Mouse (Mus musculus) CH12.LX (cell line): ENCODE measurements at regions not wholly inside any gene's neighbourhood (a gene's known extent, or its start where the extent isn't known, plus 50 kb on each side); places are given as distances from the start of the nearest gene placed in this dataset.
A peak's percentile ranks its signal among the peaks of the same experiment; 100 is the strongest.

Experiments
- DNase-seq: peaks from one replicate; pipeline ENCODE4 v3.0.0-alpha.2; 2013; ENCODE audit errors: extremely low read depth
- H3K27ac ChIP-seq: 2 replicates; pipeline ENCODE4 v1.5.1; 2012; ENCODE audit warnings: low read depth, mild to moderate bottlenecking, control low read depth, moderate library complexity; ENCODE audit not compliant: insufficient read depth
- H3K27me3 ChIP-seq: replicated peaks from 2 replicates; pipeline ENCODE3; 2012; ENCODE audit warnings: inconsistent platforms
- H3K36me3 ChIP-seq, 2 experiments: replicated peaks in 1 of 2; 2 replicates each; pipeline versions ENCODE3 to v1.6.1; 2012; ENCODE audit warnings: inconsistent platforms in 1 of 2, low read length in 1 of 2, mild to moderate bottlenecking in 1 of 2, mixed read lengths in 1 of 2, moderate library complexity in 1 of 2; ENCODE audit not compliant: control insufficient read depth in 1 of 2, insufficient read depth in 1 of 2
- H3K4me1 ChIP-seq, 2 experiments: 2 replicates each; pipeline ENCODE4 v1.6.1; 2012; ENCODE audit warnings: inconsistent platforms in 1 of 2, moderate library complexity in 1 of 2; ENCODE audit not compliant: insufficient read depth in 2 of 2, control insufficient read depth in 1 of 2
- H3K4me2 ChIP-seq: 2 replicates; pipeline ENCODE4 v1.6.1; 2012; ENCODE audit warnings: low read depth, mild to moderate bottlenecking, control low read depth; ENCODE audit not compliant: poor library complexity, insufficient read depth, severe bottlenecking
- H3K4me3 ChIP-seq, 3 experiments: fragments of 150-350 bp in 1 of 3; sonication (generic) in 1 of 3; replicated peaks in 1 of 3; 2 replicates each; pipeline versions ENCODE3 to v1.5.1; 2011 to 2012; ENCODE audit warnings: low read depth in 2 of 3, low read length in 2 of 3, mild to moderate bottlenecking in 2 of 3, moderate library complexity in 2 of 3, control low read depth in 1 of 3, improper control_type of control experiment in 1 of 3, inconsistent platforms in 1 of 3, mixed read lengths in 1 of 3; ENCODE audit not compliant: poor library complexity in 1 of 3
- H3K79me2 ChIP-seq: replicated peaks from 2 replicates; pipeline ENCODE4 v1.6.1; 2012; ENCODE audit warnings: mild to moderate bottlenecking, moderate library complexity; ENCODE audit not compliant: control insufficient read depth, poor library complexity, insufficient read depth, severe bottlenecking; ENCODE audit errors: extremely low read depth
- H3K9ac ChIP-seq: 2 replicates; pipeline ENCODE4 v1.6.1; 2012; ENCODE audit warnings: low read depth, mild to moderate bottlenecking, control low read depth, moderate library complexity; ENCODE audit not compliant: insufficient read depth
- H3K9me3 ChIP-seq: replicated peaks from 2 replicates; pipeline ENCODE3; 2012; ENCODE audit warnings: low read length, inconsistent platforms, mixed read lengths
- CHD1 ChIP-seq: IDR thresholded peaks from 2 replicates; pipeline ENCODE4 v1.6.1; 2012; ENCODE audit warnings: low read depth, low read length, improper control_type of control experiment, inconsistent platforms
- CTCF ChIP-seq, 2 experiments: IDR thresholded peaks in 1 of 2; conservative IDR thresholded peaks in 1 of 2; 2 replicates each; pipeline ENCODE4 v1.5.1; 2011 to 2012; ENCODE audit warnings: low read depth in 2 of 2, low read length in 2 of 2, improper control_type of control experiment in 1 of 2, inconsistent platforms in 1 of 2, mild to moderate bottlenecking in 1 of 2, moderate library complexity in 1 of 2
- EP300 ChIP-seq: IDR thresholded peaks from 2 replicates; pipeline ENCODE4 v1.6.1; 2011; ENCODE audit warnings: low read length, improper control_type of control experiment
- ETS1 ChIP-seq: conservative IDR thresholded peaks from 2 replicates; pipeline ENCODE4 v1.6.1; 2012; ENCODE audit warnings: low read depth, mild to moderate bottlenecking, inconsistent platforms, low read length, improper control_type of control experiment, moderate library complexity
- MAX ChIP-seq: IDR thresholded peaks from 2 replicates; pipeline ENCODE4 v1.6.1; 2011; ENCODE audit warnings: low read length, improper control_type of control experiment
- MXI1 ChIP-seq: IDR thresholded peaks from 2 replicates; pipeline ENCODE4 v1.6.1; 2011; ENCODE audit warnings: mild to moderate bottlenecking, low read depth, low read length, improper control_type of control experiment
- POLR2A ChIP-seq: IDR thresholded peaks from 2 replicates; pipeline ENCODE4 v1.6.1; 2011; ENCODE audit warnings: low read depth, mild to moderate bottlenecking, improper control_type of control experiment, low read length
- POLR2AphosphoS2 ChIP-seq: IDR thresholded peaks from 2 replicates; pipeline ENCODE4 v1.6.1; 2011; ENCODE audit warnings: low read depth, low read length, improper control_type of control experiment
- SMC3 ChIP-seq: IDR thresholded peaks from 2 replicates; pipeline ENCODE4 v1.6.1; 2011; ENCODE audit warnings: low read depth, low read length, improper control_type of control experiment
- TCF12 ChIP-seq: IDR thresholded peaks from 2 replicates; pipeline ENCODE4 v1.6.1; 2014; ENCODE audit warnings: low read depth, mild to moderate bottlenecking, inconsistent platforms, low read length, improper control_type of control experiment
- ZC3H11A ChIP-seq: IDR thresholded peaks from 2 replicates; pipeline ENCODE4 v1.6.1; 2012; ENCODE audit warnings: low read depth, mild to moderate bottlenecking, inconsistent platforms, low read length, improper control_type of control experiment
- ZMIZ1 ChIP-seq: IDR thresholded peaks from 2 replicates; pipeline ENCODE4 v1.6.1; 2012; ENCODE audit warnings: low read depth, mild to moderate bottlenecking, inconsistent platforms, low read length, improper control_type of control experiment
- dilution Hi-C: fragments of 300-500 bp; cut with MboI; formaldehyde crosslinking; loops from 2 replicates; pipeline ENCODE4 v1.14.3; 2020; ENCODE audit warnings: low sequenced_read_pairs; ENCODE audit not compliant: extremely low pct_unique_long_range_greater_than_20kb, extremely low pct_ligation_motif_present
- in situ Hi-C: fragments of 300-500 bp; cut with MboI; formaldehyde crosslinking; loops from 3 replicates; pipeline ENCODE4 v1.14.3; 2019; ENCODE audit warnings: low sequenced_read_pairs, low pct_ligation_motif_present, low pct_unique_long_range_greater_than_20kb, mixed read lengths

- Histone ChIP-seq H3K36me3 (no peaks in the 10 kb centered on the region), H3K27me3 (no peaks in the 10 kb centered on the region), H3K27ac (no peak overlapping the region), H3K4me1 (peaks cover 5 to 17% of the 10 kb centered on the region in 2 experiments), H3K9me3 (no peaks in the 10 kb centered on the region), H3K9ac (no peak overlapping the region), H3K4me2 (no peak overlapping the region), H3K79me2 (no peaks in the 10 kb centered on the region), H3K4me3 (no peak overlapping the region)
- in situ Hi-C loops, result no loop called here
- no peak for DNase-seq
- TF ChIP-seq CTCF (conservative IDR thresholded peaks at IDR 0.05 in 1 of 2, IDR thresholded peaks at IDR 0.05 in 1 of 2; ENCODE audit: low read depth in 2 of 2, low read length in 2 of 2), result no peak
- TF ChIP-seq TCF12, result no peak
- no peak for TF ChIP-seq MXI1
- TF ChIP-seq MAX, result no peak
- TF ChIP-seq CHD1, result no peak
- no peak for TF ChIP-seq ZC3H11A
- no peak for TF ChIP-seq ZMIZ1
- dilution Hi-C loops, result no loop called here
These were observed 92.7 kb downstream of the Edem1 start for GRCm38 (mm10) chr6:108921181-108921580.

- in situ Hi-C loops (no loop called here), dilution Hi-C loops (no loop called here)
- peak; percentile 51 for DNase-seq
These were observed 94.1 kb downstream of the Edem1 start for GRCm38 (mm10) chr6:108922564-108922963.

GRCm38 (mm10) chr6:108928981-108929380 lies 100.5 kb downstream of the Edem1 start:
- TF ChIP-seq CTCF (conservative IDR thresholded peaks at IDR 0.05 in 1 of 2, IDR thresholded peaks at IDR 0.05 in 1 of 2; ENCODE audit: low read depth in 2 of 2, low read length in 2 of 2), result no peak
- no peak for TF ChIP-seq POLR2A
- TF ChIP-seq ETS1, result no peak
- TF ChIP-seq SMC3, result no peak
- Histone ChIP-seq H3K79me2 (no peaks in the 10 kb centered on the region), H3K27ac (no peak overlapping the region), H3K4me2 (no peak overlapping the region), H3K36me3 (no peaks in the 10 kb centered on the region), H3K4me1 (peaks cover 2 to 9% of the 10 kb centered on the region in 2 experiments; a peak in 3 of 4 replicates), H3K9me3 (no peaks in the 10 kb centered on the region), H3K4me3 (no peak overlapping the region), H3K9ac (no peak overlapping the region), H3K27me3 (no peaks in the 10 kb centered on the region)
- dilution Hi-C loops (no loop called here), in situ Hi-C loops (no loop called here)
- no peak for DNase-seq

More at GRCm38 (mm10) chr6:108922564-108922963, 94.1 kb downstream of the Edem1 start:
- peaks cover 5 to 17% of the 10 kb centered on the region in 2 experiments for H3K4me1 ChIP-seq
- H3K9me3 ChIP-seq, result no peaks in the 10 kb centered on the region
- H3K27me3 ChIP-seq, result no peaks in the 10 kb centered on the region
- no peaks in the 10 kb centered on the region for H3K36me3 ChIP-seq
- no peak overlapping the region for H3K27ac ChIP-seq
- H3K79me2 ChIP-seq, result no peaks in the 10 kb centered on the region
- 0 out of 2 replicates have a peak, but pooled peaks have one; percentile 21 for TF ChIP-seq EP300
- 0 out of 2 replicates have a peak, but pooled peaks have one; percentile 27 for TF ChIP-seq MAX
- TF ChIP-seq TCF12, result no peak
- TF ChIP-seq POLR2AphosphoS2, result no peak
- TF ChIP-seq, all 38 proteins: peak for 2
- H3K4me3 ChIP-seq, result no peak overlapping the region
- no peak overlapping the region for H3K9ac ChIP-seq
- no peak overlapping the region for H3K4me2 ChIP-seq
